Mouse (Mus musculus) C2C12 (cell line): Measurements from ENCODE around the gene Prr12.

Source experiments
- CEBPB ChIP-seq: IDR thresholded peaks from one replicate; pipeline ENCODE4 v1.6.1; 2011; ENCODE audit warnings: low read depth, mild to moderate bottlenecking, control low read depth, moderate library complexity
- CTCF ChIP-seq: IDR thresholded peaks from one replicate; pipeline ENCODE4 v1.5.1; 2011; ENCODE audit not compliant: control insufficient read depth, insufficient read depth, insufficient read length
- FOSL1 ChIP-seq: IDR thresholded peaks from one replicate; pipeline ENCODE4 v1.8.0; 2011; ENCODE audit warnings: mild to moderate bottlenecking, low read length; ENCODE audit not compliant: poor library complexity, insufficient read depth, severe bottlenecking
- MAX ChIP-seq: IDR thresholded peaks from one replicate; pipeline ENCODE4 v1.6.1; 2011; ENCODE audit warnings: mild to moderate bottlenecking, control low read depth
- MYOD1 ChIP-seq: IDR thresholded peaks from one replicate; pipeline ENCODE4 v1.6.1; 2011; ENCODE audit warnings: low read depth; ENCODE audit not compliant: control insufficient read depth, insufficient read length
- MYOG ChIP-seq: IDR thresholded peaks from one replicate; pipeline ENCODE4 v1.6.1; 2011; ENCODE audit not compliant: control insufficient read depth, insufficient read length; ENCODE audit errors: extremely low read depth
- USF1 ChIP-seq: IDR thresholded peaks from one replicate; pipeline ENCODE4 v1.6.1; 2011; ENCODE audit warnings: low read depth, mild to moderate bottlenecking, control low read depth, moderate library complexity

GRCm38 (mm10) chr7:44983085-44983484, 69.6 kb downstream of the Prr12 start:
- no peak for TF ChIP-seq MAX
- peak; percentile 84 for TF ChIP-seq CTCF
- no peak for TF ChIP-seq MYOD1
- TF ChIP-seq CEBPB, result no peak
- TF ChIP-seq FOSL1, result no peak
- TF ChIP-seq USF1, result no peak
- TF ChIP-seq MYOG, result no peak
